ENCODE assay signal across 10 mouse cellular contexts in the genomic region with DNA sequence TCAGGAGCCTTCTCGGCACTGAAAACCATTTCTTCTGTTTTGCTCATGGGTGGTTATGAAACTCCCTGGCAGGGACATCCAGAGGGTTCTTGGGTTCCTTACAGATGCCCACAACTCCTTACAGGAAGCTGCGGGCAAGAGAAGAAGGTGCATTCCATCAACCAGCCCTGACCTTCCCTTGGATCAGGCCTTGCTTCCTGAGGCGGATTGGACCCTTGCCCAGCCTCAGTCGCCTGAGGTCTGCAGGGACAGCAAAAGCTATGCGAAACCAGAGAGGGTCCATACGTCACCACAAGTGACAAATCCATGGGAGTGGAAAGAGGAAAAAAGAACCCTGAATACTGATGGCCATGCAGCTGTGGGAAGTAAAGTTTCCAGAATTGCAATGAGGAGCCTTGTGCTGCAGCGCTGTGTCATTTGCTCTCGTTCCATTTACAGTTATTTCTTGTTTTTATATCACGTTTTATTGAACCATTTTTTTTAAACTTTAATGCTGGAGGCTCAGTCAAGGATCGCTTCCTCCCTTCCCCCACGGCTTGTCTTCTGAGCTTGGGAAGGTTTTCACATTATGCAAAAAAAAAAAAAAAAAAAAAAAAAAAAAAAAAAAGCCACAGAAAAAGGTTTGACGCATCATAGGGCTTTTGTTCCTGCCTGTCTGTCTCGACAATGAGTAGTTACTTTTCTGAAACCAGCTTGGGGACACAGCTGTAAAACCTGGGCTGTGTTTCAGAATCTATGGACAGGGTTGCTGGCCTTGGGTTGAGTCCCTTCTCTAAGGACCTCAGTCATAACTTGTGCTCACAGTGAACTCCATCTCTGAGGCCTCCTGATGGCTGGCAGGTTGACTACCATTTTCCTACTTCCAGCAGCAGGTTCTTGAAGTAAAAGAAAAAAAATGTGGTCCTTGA.
A peak's percentile ranks its signal among the peaks of the same experiment; 100 is the strongest.
DNase-seq lines count a peak whose midpoint lies in the region; ATAC-seq lines count a peak whose summit lies in the region.
"Had no signal": no experiment of that assay in that cellular context is flagged by ENCODE, and none has a peak within 500 bp of the region (broad histone marks: within the 10 kb centered on the region; RNA-seq: fewer than 3 reads in every experiment).

No protein-coding gene starts in this region.

- no peaks in the 10 kb centered on the region for H3K36me3 ChIP-seq in hindbrain, embryonic 14.5 days (replicated peaks; ENCODE audit: control insufficient read depth, insufficient read depth)
- H3K36me3 ChIP-seq in neural tube, embryonic 15.5 days = no peaks in the 10 kb centered on the region
- H3K36me3 ChIP-seq in forebrain, embryonic 13.5 days (ENCODE audit: poor library complexity, severe bottlenecking) = no peaks in the 10 kb centered on the region
- H3K36me3 ChIP-seq: forebrain, embryonic 10.5 days; liver, embryonic 13.5 days had no signal

- H3K27ac ChIP-seq in hindbrain, embryonic 14.5 days = no peak overlapping the region; the same call in none of the 2 replicates
- 0 out of 2 replicates have a peak overlapping the region, but pooled peaks have one; percentile 54 for H3K27ac ChIP-seq in neural tube, embryonic 15.5 days (replicated peaks)
- no peak overlapping the region for H3K27ac ChIP-seq in forebrain, embryonic 13.5 days
- H3K27ac ChIP-seq: forebrain, embryonic 10.5 days; liver, embryonic 13.5 days had no signal

- no peak overlapping the region for H3K4me2 ChIP-seq in hindbrain, embryonic 14.5 days (replicated peaks)
- no peak overlapping the region for H3K4me2 ChIP-seq in neural tube, embryonic 15.5 days
- H3K4me2 ChIP-seq in forebrain, embryonic 13.5 days = no peak overlapping the region
- H3K4me2 ChIP-seq: liver, embryonic 13.5 days had no signal

- peaks cover 7% of the 10 kb centered on the region for H3K9me3 ChIP-seq in hindbrain, embryonic 14.5 days (ENCODE audit: control insufficient read depth, low read length)
- 0 out of 2 replicates have a peak, but pooled peaks cover 4% of the 10 kb centered on the region for H3K9me3 ChIP-seq in neural tube, embryonic 15.5 days (replicated peaks)
- H3K9me3 ChIP-seq in forebrain, embryonic 13.5 days (replicated peaks) = peaks cover 6% of the 10 kb centered on the region
- H3K9me3 ChIP-seq: liver, embryonic 13.5 days had no signal

- no peaks in the 10 kb centered on the region for H3K27me3 ChIP-seq in hindbrain, embryonic 14.5 days (ENCODE audit: control insufficient read depth, insufficient read depth, low read length)
- H3K27me3 ChIP-seq in neural tube, embryonic 15.5 days (replicated peaks) = no peaks in the 10 kb centered on the region
- no peaks in the 10 kb centered on the region for H3K27me3 ChIP-seq in forebrain, embryonic 13.5 days
- H3K27me3 ChIP-seq: liver, embryonic 13.5 days had no signal

- no peak overlapping the region for H3K9ac ChIP-seq in hindbrain, embryonic 14.5 days
- H3K9ac ChIP-seq in neural tube, embryonic 15.5 days (replicated peaks) = no peak overlapping the region
- no peak overlapping the region for H3K9ac ChIP-seq in forebrain, embryonic 13.5 days
- H3K9ac ChIP-seq: liver, embryonic 13.5 days had no signal

- DNase-seq in adrenal gland, adult (ENCODE audit: inconsistent age in 2 of 2, low spot score in 1 of 2) = peak; percentile 71 to 84
- DNase-seq in adrenal gland, adult 18-20 months (ENCODE audit: low spot score in 2 of 2) = no peak
- peak; percentile 7 for DNase-seq in lung, postnatal 10 days
- no peak for DNase-seq in lung, adult 18-20 months
- peak; percentile 41 for DNase-seq in hindbrain, embryonic 14.5 days (ENCODE audit: low spot score)
- no peak for DNase-seq in urinary bladder, adult 2 months (ENCODE audit: low spot score)
- DNase-seq: liver, embryonic 13.5 days had no signal

- H3K4me1 ChIP-seq in hindbrain, embryonic 14.5 days (replicated peaks; ENCODE audit: control insufficient read depth, insufficient read depth, low read length) = peaks cover 13% of the 10 kb centered on the region
- H3K4me1 ChIP-seq in neural tube, embryonic 15.5 days = peaks cover 13% of the 10 kb centered on the region
- H3K4me1 ChIP-seq in forebrain, embryonic 13.5 days = peaks cover 3% of the 10 kb centered on the region
- H3K4me1 ChIP-seq: liver, embryonic 13.5 days had no signal

- ATAC-seq in hindbrain, embryonic 14.5 days (ENCODE audit: low FRiP score) = no peak
- ATAC-seq in neural tube, embryonic 15.5 days (ENCODE audit: low FRiP score) = no peak
- ATAC-seq in forebrain, embryonic 13.5 days = no peak

- 54% methylated on average over 13 of the region's 13 CpGs for WGBS in hindbrain, embryonic 14.5 days
- WGBS in neural tube, embryonic 15.5 days = 52% methylated on average over 13 of the region's 13 CpGs
- WGBS in forebrain, embryonic 13.5 days = 77% methylated on average over 13 of the region's 13 CpGs

- H3K4me3 ChIP-seq in hindbrain, embryonic 14.5 days (replicated peaks; ENCODE audit: low read length) = no peak overlapping the region
- no peak overlapping the region for H3K4me3 ChIP-seq in neural tube, embryonic 15.5 days (replicated peaks)
- no peak overlapping the region for H3K4me3 ChIP-seq in forebrain, embryonic 13.5 days
- H3K4me3 ChIP-seq: forebrain, embryonic 10.5 days; liver, embryonic 13.5 days had no signal

Comparison
In these comparisons a context has a peak if more than half of its experiments do, and no peak if none do; other contexts are left out.
1. DNase-seq: peak in adrenal gland, adult (2 of 2), lung, postnatal 10 days (single experiment) and hindbrain, embryonic 14.5 days (single experiment); none in adrenal gland, adult 18-20 months (0 of 2), lung, adult 18-20 months (0 of 2) and urinary bladder, adult 2 months (single experiment).